Mouse (Mus musculus): ENCODE results near the gene Ugt1a10. TPM values are rescaled to one million over a fixed set of nuclear protein-coding genes. Genes with fewer than 3 reads are reported as not detected.

Ugt1a10 gene
- polyA plus RNA-seq, 1 experiment = not detected

DNA sequence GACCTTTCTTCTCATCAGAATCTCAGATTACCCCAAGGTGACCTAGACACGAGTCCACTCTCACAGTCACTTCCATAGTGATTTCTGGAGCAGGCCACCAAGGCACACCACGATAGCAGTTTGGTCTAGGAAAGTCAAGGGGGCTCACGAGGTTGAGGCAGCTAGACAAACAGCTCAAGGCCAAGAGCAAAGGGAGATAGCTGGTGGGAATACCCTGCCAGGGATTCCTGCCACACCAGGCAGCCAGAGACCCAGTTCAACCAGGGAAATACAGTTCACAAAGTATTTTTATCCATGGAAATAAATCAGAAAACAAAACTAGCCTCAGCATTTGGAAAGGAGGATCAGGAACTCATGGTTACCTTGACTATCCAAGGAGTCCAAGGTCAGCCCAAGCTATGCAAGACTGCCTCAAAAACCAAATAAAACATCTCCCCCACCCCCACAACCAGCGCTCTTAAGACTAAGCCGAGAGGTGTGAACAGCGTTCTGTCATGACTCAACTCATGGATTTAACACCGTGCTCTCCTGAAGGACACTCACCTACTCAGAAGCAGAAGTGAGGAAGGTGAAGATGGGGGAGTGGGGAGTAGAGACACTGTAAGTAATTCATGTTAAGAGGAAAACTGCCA, 209.2 kb downstream of the Ugt1a10 start:
- no peak for DNase-seq (ENCODE audit: extremely low spot score in 1 of 2, low spot score in 1 of 2)

DNA sequence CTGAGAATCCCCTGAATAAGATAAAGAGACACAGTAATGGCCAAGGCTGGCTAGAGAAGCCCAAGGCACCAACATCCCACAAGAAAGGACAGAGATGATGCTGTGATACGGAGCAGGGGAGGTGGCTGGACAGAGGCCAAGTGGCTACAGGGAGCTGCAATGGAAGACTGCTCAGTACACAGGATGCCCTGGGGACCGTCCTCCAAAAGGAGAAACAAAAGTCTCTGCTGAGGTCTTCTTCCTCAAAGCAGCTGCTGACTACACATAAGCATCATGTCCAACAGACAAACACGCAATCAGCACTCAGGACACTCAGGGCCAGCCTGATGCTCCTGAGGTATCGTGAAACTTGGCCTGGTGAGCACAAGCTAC, 209.7 kb downstream of the Ugt1a10 start:
- DNase-seq (ENCODE audit: extremely low spot score in 1 of 2, low spot score in 1 of 2) = no peak

DNA sequence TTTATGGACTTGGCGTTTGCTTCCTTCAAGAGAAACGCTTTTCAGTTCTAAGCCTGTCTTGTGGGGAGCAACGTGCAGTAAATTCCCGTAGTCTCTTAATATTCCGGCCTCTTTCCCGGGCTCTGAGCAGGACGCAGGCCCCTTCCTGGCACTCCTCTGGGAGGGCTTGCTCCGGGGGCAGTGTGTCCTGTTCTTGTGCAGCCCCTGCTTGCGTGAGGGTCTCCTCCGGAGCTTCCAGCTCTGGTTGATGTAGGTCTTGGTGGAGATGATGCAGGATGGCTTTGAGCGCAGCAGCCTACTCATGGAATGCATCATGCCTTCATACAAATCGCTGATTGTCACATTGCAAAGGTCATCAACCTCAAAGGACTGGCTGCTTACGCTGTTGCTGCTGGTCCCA, 210.9 kb downstream of the Ugt1a10 start:
- DNase-seq (ENCODE audit: extremely low spot score in 1 of 2, low spot score in 1 of 2) = no peak

DNA sequence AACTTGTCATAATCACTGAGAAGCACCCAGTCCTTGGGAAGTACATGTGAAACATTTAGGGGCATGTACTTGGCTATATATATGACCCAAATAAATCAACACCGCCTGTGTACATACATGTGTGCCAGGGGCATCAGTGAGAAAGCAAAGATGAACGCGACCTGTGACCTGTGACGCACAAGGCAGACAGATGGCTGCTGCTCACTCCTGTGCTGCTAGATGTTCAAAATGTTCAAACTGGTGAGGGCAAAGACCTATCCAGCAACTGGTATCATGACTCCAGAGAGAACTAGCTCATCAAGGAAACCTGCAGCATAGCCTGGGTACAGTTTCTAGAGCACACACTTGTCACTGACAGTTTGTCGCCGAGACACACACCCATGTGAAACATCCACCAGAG, 212.3 kb downstream of the Ugt1a10 start:
- DNase-seq (ENCODE audit: extremely low spot score in 1 of 2, low spot score in 1 of 2) = no peak

DNA sequence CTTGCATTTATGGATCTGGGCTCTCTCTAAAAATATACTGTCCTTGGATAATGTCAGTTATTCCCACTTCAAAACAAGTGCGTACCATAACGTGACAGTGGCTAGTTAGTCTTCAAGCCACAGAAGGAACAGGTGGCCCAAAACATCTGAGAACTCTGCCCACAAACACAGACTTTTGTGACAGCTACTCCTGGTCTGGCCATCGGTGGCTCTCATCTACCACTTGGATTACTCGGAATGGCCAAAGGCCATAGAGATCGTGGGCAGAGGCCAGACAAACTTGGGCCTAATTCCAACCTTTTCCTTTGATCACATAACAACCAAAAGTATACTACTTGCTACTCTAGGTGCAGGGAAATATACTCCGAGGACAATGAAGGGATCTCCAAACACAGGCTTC, 212.9 kb downstream of the Ugt1a10 start:
- DNase-seq (ENCODE audit: extremely low spot score in 1 of 2, low spot score in 1 of 2) = no peak

Other genes with a start within 250 kb of the Ugt1a10 start
- gene Dgkd, start 202.1 kb upstream of the Ugt1a10 start, polyA plus RNA-seq (2012; rRNA removed) = 57.6 and 73.7 TPM in 2 replicates
- 17.9 and 19.4 TPM in 2 replicates for gene Usp40, start 46.8 kb upstream of the Ugt1a10 start, polyA plus RNA-seq (2012; rRNA removed)
- not detected in 2 replicates for gene Ugt1a9, start 15.4 kb downstream of the Ugt1a10 start, polyA plus RNA-seq (2012; rRNA removed)
- 0.04 TPM in 1 of 2 replicates, not detected in the other for gene Ugt1a8, start 32.4 kb downstream of the Ugt1a10 start, polyA plus RNA-seq (2012; rRNA removed)
- 0.61 and 1.2 TPM in 2 replicates for gene Ugt1a7c, start 39.7 kb downstream of the Ugt1a10 start, polyA plus RNA-seq (2012; rRNA removed)
- 0.06 and 0.08 TPM in 2 replicates for gene Ugt1a6b, start 47.9 kb downstream of the Ugt1a10 start, polyA plus RNA-seq (2012; rRNA removed)
- gene Ugt1a6a, start 79.4 kb downstream of the Ugt1a10 start, polyA plus RNA-seq (2012; rRNA removed) = 2.2 and 2.3 TPM in 2 replicates
- gene Ugt1a5, start 110.6 kb downstream of the Ugt1a10 start, polyA plus RNA-seq (2012; rRNA removed) = not detected in 2 replicates
- not detected in 2 replicates for gene Ugt1a2, start 145.2 kb downstream of the Ugt1a10 start, polyA plus RNA-seq (2012; rRNA removed)
- 1.9 and 2.6 TPM in 2 replicates for gene Dnajb3, start 150.4 kb downstream of the Ugt1a10 start, polyA plus RNA-seq (2012; rRNA removed)
- gene Ugt1a1, start 156.6 kb downstream of the Ugt1a10 start, polyA plus RNA-seq (2012; rRNA removed) = 0.06 TPM in 2 replicates
- gene Mroh2a, start 171.6 kb downstream of the Ugt1a10 start, polyA plus RNA-seq (2012; rRNA removed) = 0.02 and 0.19 TPM in 2 replicates
- 56.1 and 61.2 TPM in 2 replicates for gene Hjurp, start 222.2 kb downstream of the Ugt1a10 start, polyA plus RNA-seq (2012; rRNA removed)
- gene Trpm8, start 222.3 kb downstream of the Ugt1a10 start, polyA plus RNA-seq (2012; rRNA removed) = 0.02 TPM in 2 replicates